Mouse (Mus musculus): ENCODE data around the gene Gga1. TPM values are rescaled to one million over a fixed set of nuclear protein-coding genes. Genes with fewer than 3 reads are reported as not detected.

Gga1 gene
- total and polyA plus RNA-seq, 3 experiments = 42.2 to 52.7 (median 44.4) TPM

- DNase-seq = peak; percentile 89 to 94
Measured at GRCm38 (mm10) chr15:78913632-78914090, 36.7 kb downstream of the Gga1 start, which contains the start of gene Pdxp. Gene Pdxp, plus strand, starts transcription at chr15:78913919.

GRCm38 (mm10) chr15:78914091-78914822 lies 37.3 kb downstream of the Gga1 start:
- 1% methylated on average over 83 of the region's 87 CpGs for WGBS
- H3K4me1 ChIP-seq (ENCODE audit: control insufficient read depth, insufficient read depth, low read length) = peaks cover 2% of the 10 kb centered on the region
- intact Hi-C loops (cut with DNase I) = loop anchor here (2.0 to 5.0 kb wide), 2 partner anchors 49 to 113 kb away; partner anchors contain the start of gene H1f0
- TF ChIP-seq POLR2A (IDR thresholded peaks at IDR 0.05; ENCODE audit: insufficient read depth, low read depth, low read length) = no peak
- no peak for TF ChIP-seq EP300 (IDR thresholded peaks at IDR 0.05; ENCODE audit: insufficient read depth, low read depth, low read length)
- TF ChIP-seq CTCF (IDR thresholded peaks at IDR 0.05) = no peak
- H3K79me2 ChIP-seq (replicated peaks; ENCODE audit: control insufficient read depth, insufficient read depth, low read length) = no peaks in the 10 kb centered on the region
- H3K27ac ChIP-seq = no peak overlapping the region
- no peak for DNase-seq
- peaks cover 2% of the 10 kb centered on the region; the same call in 1 of the 2 replicates for H3K27me3 ChIP-seq (ENCODE audit: control insufficient read depth, insufficient read depth, low read length)
- H3K4me3 ChIP-seq = peak overlapping the region; percentile 55
- H3K9ac ChIP-seq (ENCODE audit: low read depth, low read length) = peak overlapping the region; percentile 65
- H3K36me3 ChIP-seq (ENCODE audit: control insufficient read depth, insufficient read depth, low read length) = no peaks in the 10 kb centered on the region

More at GRCm38 (mm10) chr15:78913632-78914090, 36.7 kb downstream of the Gga1 start, which contains the start of gene Pdxp:
- WGBS = under 1% methylated on average over 50 of the region's 51 CpGs
- Histone ChIP-seq H3K27ac (no peak within 1 kb of the TSS), H3K27me3 (ENCODE audit: control insufficient read depth, insufficient read depth, low read length) (peaks cover 2% of the 10 kb centered on the region; the same call in 1 of the 2 replicates), H3K36me3 (ENCODE audit: control insufficient read depth, insufficient read depth, low read length) (no peaks in the 10 kb centered on the region), H3K79me2 (replicated peaks; ENCODE audit: control insufficient read depth, insufficient read depth, low read length) (no peaks in the 10 kb centered on the region), H3K9ac (ENCODE audit: low read depth, low read length) (peak within 1 kb of the TSS; percentile 65), H3K4me3 (peak within 1 kb of the TSS; percentile 55), H3K4me1 (ENCODE audit: control insufficient read depth, insufficient read depth, low read length) (peaks cover 2% of the 10 kb centered on the region)
- TF ChIP-seq EP300 (IDR thresholded peaks at IDR 0.05; ENCODE audit: insufficient read depth, low read depth, low read length) = no peak
- TF ChIP-seq POLR2A (IDR thresholded peaks at IDR 0.05; ENCODE audit: insufficient read depth, low read depth, low read length) = no peak
- no peak for TF ChIP-seq CTCF (IDR thresholded peaks at IDR 0.05)
- intact Hi-C loops (cut with DNase I) = loop anchor here (2.0 to 5.0 kb wide), 2 partner anchors 49 to 114 kb away; partner anchors contain the start of gene H1f0

GRCm38 (mm10) chr15:78914823-78915659 lies 38.1 kb downstream of the Gga1 start:
- peaks cover 2% of the 10 kb centered on the region for H3K4me1 ChIP-seq (ENCODE audit: control insufficient read depth, insufficient read depth, low read length)
- TF ChIP-seq EP300 (IDR thresholded peaks at IDR 0.05; ENCODE audit: insufficient read depth, low read depth, low read length) (no peak), CTCF (IDR thresholded peaks at IDR 0.05) (no peak), POLR2A (IDR thresholded peaks at IDR 0.05; ENCODE audit: insufficient read depth, low read depth, low read length) (no peak)
- DNase-seq = no peak
- peaks cover 2% of the 10 kb centered on the region; the same call in 1 of the 2 replicates for H3K27me3 ChIP-seq (ENCODE audit: control insufficient read depth, insufficient read depth, low read length)
- WGBS = 59% methylated on average over 8 of the region's 8 CpGs
- no peak overlapping the region for H3K9ac ChIP-seq (ENCODE audit: low read depth, low read length)
- H3K79me2 ChIP-seq (replicated peaks; ENCODE audit: control insufficient read depth, insufficient read depth, low read length) = no peaks in the 10 kb centered on the region
- no peaks in the 10 kb centered on the region for H3K36me3 ChIP-seq (ENCODE audit: control insufficient read depth, insufficient read depth, low read length)
- no peak overlapping the region for H3K4me3 ChIP-seq
- H3K27ac ChIP-seq = no peak overlapping the region
- intact Hi-C loops (cut with DNase I) = loop anchor here (1.0 to 5.0 kb wide), 5 partner anchors 16 to 157 kb away; partner anchors contain the start of gene H1f0

GRCm38 (mm10) chr15:78915660-78916017 lies 38.6 kb downstream of the Gga1 start:
- peak; percentile 70 to 73 for DNase-seq
- Histone ChIP-seq H3K4me1 (ENCODE audit: control insufficient read depth, insufficient read depth, low read length) (peaks cover 2% of the 10 kb centered on the region), H3K9ac (ENCODE audit: low read depth, low read length) (no peak overlapping the region), H3K27ac (no peak overlapping the region), H3K4me3 (no peak overlapping the region), H3K79me2 (replicated peaks; ENCODE audit: control insufficient read depth, insufficient read depth, low read length) (no peaks in the 10 kb centered on the region), H3K36me3 (ENCODE audit: control insufficient read depth, insufficient read depth, low read length) (no peaks in the 10 kb centered on the region), H3K27me3 (ENCODE audit: control insufficient read depth, insufficient read depth, low read length) (peaks cover 2% of the 10 kb centered on the region; the same call in 1 of the 2 replicates)
- WGBS = 3% methylated on average over 8 of the region's 8 CpGs
- intact Hi-C loops (cut with DNase I) = loop anchor here (1.0 to 5.0 kb wide), 4 partner anchors 16 to 157 kb away; no protein-coding TSS in a partner anchor
- TF ChIP-seq POLR2A (IDR thresholded peaks at IDR 0.05; ENCODE audit: insufficient read depth, low read depth, low read length) (no peak), CTCF (IDR thresholded peaks at IDR 0.05) (peak; percentile 83), EP300 (IDR thresholded peaks at IDR 0.05; ENCODE audit: insufficient read depth, low read depth, low read length) (peak; percentile 96)

GRCm38 (mm10) chr15:78916052-78916826 lies 39.2 kb downstream of the Gga1 start:
- Histone ChIP-seq H3K4me1 (ENCODE audit: control insufficient read depth, insufficient read depth, low read length) (peaks cover 2% of the 10 kb centered on the region), H3K27me3 (ENCODE audit: control insufficient read depth, insufficient read depth, low read length) (peaks cover 2% of the 10 kb centered on the region; the same call in 1 of the 2 replicates), H3K36me3 (ENCODE audit: control insufficient read depth, insufficient read depth, low read length) (no peaks in the 10 kb centered on the region), H3K4me3 (no peak overlapping the region), H3K9ac (ENCODE audit: low read depth, low read length) (no peak overlapping the region), H3K27ac (no peak overlapping the region), H3K79me2 (replicated peaks; ENCODE audit: control insufficient read depth, insufficient read depth, low read length) (no peaks in the 10 kb centered on the region)
- DNase-seq = no peak
- intact Hi-C loops (cut with DNase I) = loop anchor here (5.0 kb wide), 1 partner anchor 156 kb away; no protein-coding TSS in a partner anchor
- TF ChIP-seq EP300 (IDR thresholded peaks at IDR 0.05; ENCODE audit: insufficient read depth, low read depth, low read length) = no peak; the same call in 1 of the 2 replicates
- no peak for TF ChIP-seq POLR2A (IDR thresholded peaks at IDR 0.05; ENCODE audit: insufficient read depth, low read depth, low read length)
- no peak for TF ChIP-seq CTCF (IDR thresholded peaks at IDR 0.05)
- WGBS = 83% methylated on average over 12 of the region's 12 CpGs

All from heart, adult 2 months (tissue).